Mouse (Mus musculus): ENCODE measurements around the gene Dnm3.

The Dnm3 gene

DNA sequence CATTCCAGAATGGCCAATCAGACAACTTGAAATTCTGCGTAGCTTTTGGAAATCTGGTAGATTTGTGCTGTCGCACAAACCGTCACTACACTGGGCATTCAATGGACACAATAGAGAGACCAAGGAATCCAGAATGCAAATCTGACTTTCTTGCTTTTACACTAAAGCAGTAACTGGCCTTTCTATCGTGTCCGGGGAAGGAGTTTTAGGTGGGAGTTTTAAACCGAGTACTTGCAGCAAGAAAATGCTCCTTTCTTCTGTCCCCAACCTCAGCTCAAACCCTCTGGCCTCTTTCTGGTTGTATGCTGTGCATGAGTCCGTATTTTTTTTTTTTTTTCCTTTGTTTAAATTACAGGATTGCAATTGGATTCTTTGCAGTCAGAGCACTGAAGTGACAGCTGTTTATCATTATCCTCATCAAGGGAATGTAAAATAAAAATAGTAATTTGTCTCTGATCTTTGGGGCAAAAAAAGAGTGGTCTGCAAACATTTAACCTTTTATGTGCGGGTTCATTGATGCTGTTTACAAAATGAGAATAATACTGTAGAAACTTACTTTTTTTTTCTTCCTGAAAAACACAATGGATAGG, 454.1 kb downstream of the Dnm3 start:
- DNase-seq (ENCODE audit: extremely low spot score) = no peak

DNA sequence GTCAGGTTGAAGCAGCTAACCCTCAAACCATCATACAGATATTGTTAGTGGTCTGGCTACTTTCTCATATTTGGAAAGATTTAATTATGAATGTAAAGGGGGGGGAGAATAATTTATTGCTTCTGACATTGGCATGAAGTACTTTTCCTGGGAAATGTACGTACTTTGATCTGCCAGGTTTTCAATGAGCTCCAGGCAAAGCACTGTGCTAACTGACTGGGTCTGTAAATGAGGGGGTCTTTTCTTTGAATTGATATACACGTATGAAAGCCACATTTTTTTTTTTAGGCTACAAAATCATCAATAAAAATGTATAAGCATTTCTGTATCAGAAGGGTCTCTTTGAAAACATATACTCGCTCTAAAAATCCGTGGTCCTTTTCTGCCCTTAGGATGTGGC, 457.1 kb downstream of the Dnm3 start:
- DNase-seq (ENCODE audit: extremely low spot score) = no peak

DNA sequence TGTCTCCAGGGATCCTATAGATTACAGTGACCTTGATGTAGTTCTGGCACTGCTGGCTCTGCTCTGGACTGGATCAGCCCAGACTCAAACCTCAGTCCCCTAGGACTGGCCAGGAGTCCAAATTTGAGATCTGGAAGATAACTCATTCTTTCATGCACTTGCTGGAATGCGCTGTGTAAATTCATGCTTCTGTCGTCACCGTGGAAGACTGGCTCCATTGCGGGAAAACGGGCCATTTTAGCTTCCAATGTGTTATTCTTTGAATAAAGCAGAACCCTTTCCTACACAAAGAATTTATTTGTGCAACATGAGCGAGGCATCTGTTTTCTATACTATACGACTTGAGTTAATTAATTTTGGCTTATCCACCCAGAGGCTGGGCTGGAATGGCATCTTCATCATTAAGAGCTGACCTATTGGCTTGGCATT, 457.5 kb downstream of the Dnm3 start:
- no peak for DNase-seq (ENCODE audit: extremely low spot score)

DNA sequence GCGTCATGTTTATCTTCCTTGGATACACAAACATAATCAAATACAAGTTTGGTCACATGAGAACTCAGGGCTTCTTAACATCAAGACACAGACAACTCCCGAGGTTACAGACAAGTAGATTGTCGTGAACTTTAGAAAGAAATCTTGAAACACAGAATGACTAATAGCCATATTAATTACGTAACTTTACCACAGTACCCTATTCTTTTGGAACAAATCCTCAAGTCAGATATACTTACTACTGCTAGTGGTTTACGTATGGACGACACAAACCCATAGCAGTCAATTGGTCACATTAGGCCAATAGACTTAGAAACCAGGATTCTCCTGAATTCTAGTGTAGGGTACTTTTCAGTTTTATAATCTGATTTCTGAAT, 459.2 kb downstream of the Dnm3 start:
- no peak for DNase-seq (ENCODE audit: extremely low spot score)

DNA sequence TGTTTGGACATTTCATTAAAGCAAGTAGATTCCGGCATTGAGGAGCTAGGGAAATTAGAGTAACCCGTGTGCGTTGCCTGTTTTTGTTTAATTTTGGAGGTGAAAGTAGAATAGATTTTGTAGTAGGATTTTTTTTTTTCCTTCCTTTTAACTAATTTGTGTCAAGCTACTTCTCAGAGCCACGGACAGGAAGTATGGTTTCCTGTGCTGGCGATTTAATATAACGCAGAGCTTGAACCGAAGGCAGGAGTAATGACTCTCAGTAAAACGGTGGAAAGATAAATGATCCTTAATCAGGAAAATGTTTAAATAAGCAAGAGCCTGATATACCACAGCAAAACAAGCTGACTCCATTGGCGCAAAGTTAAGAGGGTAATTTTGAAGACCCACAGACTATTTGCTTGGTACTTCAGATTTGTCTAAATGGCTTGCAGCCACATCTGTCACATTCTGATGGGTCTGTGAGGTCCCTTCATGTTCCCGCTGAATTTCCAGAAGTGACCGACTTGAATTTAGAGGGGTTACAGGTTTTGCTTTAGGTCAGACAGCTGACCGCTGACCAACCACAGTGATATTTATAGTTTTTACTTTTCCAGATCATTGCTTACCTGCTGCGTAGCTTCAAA, 459.7 kb downstream of the Dnm3 start:
- DNase-seq (ENCODE audit: extremely low spot score) = no peak

DNA sequence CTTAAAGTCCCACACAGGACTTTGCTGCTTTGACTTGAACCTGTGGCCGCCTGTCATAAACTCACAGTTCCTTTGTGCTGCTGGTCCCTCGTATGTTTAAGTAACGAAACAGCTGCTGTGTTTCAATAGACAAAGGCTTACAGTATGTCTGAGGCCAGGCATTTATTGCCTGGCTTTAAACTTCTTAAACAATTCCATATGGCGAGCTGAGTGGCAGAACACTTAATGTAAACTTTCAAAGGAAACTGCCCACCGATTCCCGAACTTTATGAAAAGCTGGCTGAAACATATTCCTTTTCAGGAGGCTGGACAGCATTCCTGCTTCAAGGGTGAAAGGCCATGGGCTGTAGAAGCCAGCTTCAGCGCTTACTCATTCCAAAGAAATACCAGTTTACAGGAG, 460.9 kb downstream of the Dnm3 start:
- DNase-seq (ENCODE audit: extremely low spot score) = no peak

DNA sequence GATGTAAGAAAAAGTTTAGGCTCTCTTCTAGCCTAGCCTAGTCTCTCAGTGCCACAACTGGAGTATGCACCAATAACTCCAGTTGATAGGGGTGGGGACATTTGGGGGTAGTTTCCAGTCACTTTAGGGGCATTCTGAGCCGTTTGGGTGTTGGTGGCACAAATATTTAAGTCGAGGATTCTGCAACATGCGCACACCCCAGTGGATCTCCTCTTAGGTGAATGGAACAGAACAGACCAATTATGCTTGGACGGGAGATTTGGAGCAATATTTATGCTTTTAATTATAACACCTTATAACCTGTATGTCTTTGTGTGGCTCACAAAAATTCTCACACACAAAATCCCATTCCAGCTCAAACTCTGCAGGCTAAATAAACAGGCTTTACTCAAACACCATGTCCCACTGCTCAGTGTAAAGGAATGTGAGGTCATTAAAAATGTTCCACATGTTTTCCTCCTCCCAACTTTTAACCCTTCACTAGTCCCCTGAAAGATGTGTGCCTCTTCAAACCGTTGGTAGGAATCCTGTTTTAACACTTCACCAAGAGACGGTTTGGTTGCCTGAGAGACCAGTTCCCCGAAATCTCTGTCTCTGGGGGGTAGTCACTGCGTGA, 462.5 kb downstream of the Dnm3 start:
- no peak for DNase-seq (ENCODE audit: extremely low spot score)

DNA sequence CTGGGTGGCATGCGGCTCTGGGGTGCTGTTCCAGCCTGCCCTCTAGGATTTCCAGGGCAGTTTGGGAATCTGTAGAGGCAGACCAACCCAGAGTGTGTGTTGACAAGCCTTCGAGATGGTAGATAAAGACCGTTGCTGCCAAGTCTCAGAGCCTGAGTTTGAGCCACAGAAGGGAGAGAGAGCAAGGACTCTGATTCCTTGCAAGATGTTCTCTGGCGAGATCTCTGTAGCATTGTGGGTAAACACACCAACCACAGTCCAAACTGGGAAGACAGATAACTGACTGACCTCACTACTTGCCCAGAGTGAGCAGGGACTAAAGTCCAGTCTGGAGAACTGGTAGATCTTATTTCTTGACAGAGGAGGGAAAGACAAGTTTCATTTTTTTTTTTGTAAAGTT, 464.3 kb downstream of the Dnm3 start:
- DNase-seq (ENCODE audit: extremely low spot score) = no peak

DNA sequence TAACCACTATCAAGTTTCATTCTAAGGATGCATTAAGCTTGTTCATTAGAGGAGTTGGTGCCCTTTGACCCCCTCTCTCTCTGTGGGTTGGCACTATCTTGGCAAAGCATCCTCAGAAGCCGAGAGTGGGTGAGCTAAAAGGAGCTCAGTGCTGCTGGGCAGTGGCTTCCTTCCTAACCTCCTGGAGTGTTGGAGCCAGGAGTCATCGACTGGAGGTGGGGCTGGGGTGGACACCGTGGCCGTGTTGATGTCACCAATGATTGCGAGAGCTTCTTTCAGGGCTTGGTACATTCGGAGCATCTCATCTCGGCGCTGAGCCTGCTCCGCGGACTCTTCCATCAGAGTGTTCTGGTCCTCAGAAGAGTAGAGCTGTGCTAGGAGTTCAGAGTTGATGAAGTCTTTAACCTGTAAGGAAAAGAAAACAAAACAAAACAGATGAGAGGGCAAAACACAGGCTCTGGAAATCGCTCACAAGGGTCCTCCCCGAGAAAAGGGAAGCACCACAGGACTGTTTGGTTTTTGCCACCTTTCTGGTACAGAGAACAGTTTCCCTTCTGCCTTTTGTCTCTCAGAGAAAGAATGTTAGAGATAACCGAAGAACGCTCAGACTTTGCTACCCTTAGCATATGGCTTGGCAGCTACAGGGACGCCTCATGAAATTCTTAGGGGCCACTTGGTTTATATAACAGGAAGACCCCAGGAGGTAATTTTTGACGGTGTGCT, 466.1 kb downstream of the Dnm3 start:
- DNase-seq (ENCODE audit: extremely low spot score) = no peak

DNA sequence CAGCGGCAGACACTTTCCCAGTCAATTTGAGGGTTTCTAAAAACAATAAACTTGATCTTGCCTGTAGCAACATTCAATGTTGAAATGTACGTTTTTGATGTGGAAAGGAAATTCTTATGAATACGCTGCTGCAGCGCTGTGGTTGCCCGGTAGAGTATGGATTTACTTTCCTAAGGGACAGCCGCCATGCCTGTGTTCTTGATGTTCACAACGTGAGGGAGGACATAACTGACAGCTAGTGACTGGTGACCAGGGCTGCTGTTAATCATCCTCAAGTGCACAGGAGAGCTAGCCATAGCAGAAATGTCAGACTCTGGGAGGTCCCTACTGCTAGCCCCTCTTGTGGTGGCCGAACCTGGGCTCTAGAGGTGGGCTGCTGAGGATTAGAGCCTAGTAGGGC, 468.7 kb downstream of the Dnm3 start:
- no peak for DNase-seq (ENCODE audit: extremely low spot score)

DNA sequence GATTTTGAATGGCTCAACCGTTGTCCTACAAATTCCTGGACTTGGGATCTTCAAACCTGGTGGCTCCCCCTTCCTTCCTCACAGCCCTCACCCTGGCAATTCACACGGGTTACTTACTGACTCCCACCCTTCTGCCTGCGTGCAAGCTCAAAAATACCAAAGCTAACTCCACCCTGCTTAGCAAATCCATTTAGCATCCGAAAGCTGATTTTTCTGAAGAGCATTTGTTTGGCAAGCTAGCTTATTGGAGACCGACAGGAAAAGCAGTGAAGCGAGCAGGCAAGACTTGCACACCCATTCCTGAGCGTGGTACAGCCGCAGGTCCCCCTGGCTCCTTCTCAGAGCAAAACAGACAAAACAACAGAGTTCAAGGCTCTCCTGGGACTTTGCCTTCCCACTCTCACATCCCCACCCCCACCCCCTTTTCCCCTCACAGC, 469.2 kb downstream of the Dnm3 start:
- DNase-seq (ENCODE audit: extremely low spot score) = no peak

DNA sequence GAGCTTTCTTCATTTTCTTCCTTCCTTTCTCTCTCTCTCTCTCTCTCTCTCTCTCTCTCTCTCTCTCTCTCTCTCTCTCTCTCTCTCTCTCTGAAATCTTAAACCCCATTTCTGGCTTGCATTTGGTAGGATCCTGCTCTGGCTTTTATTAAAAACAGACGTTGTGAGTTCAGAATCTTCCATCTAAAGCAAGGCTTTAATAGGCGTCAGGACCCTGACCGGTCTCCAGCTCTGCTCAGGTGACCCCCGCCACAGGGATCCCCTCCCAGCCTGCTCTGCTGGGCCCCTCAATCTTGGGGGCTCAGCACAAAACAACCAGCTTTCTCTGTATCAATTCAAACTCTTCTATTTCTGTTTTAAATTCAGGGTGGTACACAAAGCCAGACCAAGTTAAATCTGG, 469.6 kb downstream of the Dnm3 start:
- no peak for DNase-seq (ENCODE audit: extremely low spot score)

DNA sequence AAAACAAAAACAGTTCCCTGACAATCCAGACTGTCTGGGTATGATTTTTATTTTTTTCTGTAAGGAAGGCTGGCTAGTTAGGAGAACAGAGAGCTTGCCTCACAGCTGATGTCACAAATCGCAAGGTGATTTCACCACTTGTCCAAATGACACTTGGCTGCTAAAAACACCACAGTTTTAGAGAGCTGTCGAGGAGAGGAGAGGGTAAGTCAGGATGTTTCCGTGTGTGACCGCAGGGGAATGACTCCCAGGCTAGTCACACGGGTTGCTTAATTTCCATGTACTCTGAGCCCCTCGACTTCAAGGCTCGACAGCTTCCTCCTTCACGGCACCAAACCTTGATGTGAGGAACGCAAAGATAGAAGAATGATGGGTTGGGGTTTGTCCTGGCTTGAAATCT, 471.7 kb downstream of the Dnm3 start:
- DNase-seq (ENCODE audit: extremely low spot score) = no peak

DNA sequence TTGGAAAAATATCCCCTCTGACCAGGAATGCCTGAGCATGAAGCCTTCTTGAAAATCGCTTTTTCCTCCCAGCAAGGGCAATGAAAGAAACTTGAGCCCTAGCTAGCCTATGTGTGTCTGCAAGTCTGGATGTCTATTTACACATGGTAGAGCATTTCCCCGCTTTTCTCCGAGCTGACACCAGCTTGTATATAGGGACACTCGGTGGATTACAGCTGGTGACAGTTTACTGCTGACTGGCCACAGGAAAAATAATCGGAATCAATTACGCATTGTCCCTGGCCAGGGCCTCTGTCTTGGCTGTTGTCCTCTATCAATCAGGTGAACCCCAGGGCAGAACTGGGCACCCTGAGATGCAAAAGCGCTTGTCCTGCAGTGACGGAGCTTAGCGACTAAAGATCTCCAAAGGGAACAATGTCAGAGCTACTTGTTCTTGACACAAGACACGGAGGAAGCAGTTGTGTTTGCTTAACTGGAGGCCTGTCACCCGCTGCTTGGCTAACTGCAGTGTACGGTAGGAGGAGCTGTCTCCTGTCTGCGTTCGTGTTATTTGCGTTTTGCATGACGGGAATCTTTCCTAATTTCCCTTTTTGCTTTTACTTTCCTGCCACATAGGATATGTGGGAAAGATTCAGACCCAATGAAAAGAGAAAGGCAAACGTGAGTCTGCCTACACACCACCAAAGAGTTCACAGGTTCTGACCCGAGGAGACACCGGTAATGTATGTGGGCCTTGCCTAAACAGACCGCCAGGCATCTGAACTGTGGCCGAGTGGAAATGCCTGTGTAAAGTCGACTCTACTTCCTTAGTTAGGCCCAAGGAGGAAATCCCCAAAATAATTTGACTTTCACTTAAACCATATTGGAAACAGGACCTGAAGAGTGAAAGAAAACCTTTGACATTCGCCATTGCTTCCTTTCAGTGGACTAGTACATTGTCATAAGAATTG, 472.7 kb downstream of the Dnm3 start:
- peak; percentile 62 for DNase-seq (ENCODE audit: extremely low spot score)

DNA sequence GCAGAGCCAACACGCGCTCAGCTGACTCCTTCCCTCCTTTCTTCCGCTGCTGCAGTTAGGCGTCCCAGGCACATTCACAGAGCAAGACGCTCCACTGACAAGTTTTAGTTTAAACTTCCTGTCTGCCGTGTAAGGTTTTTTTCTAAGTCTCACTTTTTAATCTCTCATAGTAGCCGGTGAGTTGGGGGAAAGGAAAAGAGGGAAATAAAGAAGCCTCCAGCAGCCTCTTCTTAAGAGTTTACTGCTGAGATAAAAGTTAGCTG, 473.4 kb downstream of the Dnm3 start:
- no peak for DNase-seq (ENCODE audit: extremely low spot score)

DNA sequence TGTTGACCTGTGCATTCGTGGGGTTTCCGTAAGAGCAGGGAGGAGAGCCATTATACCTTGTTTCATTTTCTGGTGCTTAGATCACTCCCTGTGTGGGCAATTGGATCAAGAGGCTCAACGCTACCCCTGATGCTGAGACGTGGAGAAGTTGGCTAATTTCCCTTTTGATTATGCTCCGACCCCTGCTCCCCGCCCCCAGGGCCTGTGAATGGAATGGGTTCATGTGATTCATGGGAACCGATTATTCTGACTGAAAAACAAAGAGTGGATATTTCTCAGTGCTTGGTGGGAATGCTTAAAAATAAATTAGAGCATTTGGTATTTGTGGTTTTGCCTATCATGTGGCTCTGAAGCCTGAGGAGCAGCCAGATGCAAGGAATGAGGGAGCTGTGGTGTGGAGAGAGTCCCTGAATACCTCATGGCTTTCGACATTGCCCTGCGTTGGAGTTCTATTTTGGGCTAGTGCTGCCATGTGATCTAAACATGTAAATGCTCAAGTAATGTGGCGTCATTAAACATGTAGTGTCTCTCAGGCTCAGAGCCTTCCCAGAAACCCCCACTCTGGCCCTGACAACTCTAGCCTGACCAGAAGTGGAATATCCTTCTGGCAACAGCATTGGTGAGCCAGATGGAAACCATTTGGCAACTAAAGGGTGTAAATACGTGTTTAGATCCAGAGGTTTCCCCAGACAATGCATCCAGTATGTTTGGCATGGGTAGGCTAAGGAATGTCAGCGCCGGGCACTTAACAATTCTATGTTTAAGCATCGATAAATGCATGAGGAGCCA, 473.9 kb downstream of the Dnm3 start:
- no peak for DNase-seq (ENCODE audit: extremely low spot score)

DNA sequence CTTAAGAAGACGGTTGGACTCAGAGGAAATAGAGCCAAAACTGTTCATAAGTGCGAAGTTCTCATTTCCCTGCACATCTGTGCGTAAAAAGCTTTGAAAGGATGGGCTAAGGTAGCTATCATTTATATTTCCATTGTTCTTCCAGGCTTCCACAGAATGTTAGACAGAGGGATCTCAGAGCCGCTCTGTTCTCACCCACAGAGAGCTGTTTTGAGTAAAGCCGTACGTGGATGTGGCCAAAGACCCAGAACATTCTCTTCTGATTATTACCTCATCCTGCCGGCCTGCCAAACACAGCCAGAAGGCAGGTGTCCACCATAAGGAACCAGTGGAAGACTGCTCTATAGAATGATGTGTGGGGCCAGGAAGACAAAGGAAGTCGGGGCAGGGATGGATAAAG, 476.5 kb downstream of the Dnm3 start:
- DNase-seq (ENCODE audit: extremely low spot score) = no peak

DNA sequence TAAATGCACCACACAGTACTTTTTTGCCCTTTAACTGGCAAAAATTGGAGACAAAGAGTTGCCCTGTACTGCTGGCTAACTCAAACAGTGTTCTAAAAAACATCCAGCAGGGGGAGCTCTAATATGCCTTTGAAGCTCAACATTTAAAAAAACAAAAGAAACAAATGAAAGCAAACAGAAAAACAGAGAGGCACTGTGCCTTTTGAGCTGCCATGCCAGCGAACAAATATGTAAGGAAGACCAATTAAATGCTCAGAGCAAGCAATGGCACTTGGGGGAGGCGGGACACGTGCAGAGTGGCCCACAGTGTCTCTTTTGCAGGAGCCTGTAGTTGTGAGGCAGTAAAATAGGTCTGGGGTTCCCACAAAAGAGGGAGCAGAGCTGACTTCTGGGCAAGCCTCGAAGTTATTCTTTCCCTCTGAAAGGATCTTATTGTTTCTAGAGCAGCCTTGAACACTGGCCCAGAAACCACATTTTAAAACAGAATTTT, 477.9 kb downstream of the Dnm3 start:
- peak; percentile 83 for DNase-seq (ENCODE audit: extremely low spot score)

DNA sequence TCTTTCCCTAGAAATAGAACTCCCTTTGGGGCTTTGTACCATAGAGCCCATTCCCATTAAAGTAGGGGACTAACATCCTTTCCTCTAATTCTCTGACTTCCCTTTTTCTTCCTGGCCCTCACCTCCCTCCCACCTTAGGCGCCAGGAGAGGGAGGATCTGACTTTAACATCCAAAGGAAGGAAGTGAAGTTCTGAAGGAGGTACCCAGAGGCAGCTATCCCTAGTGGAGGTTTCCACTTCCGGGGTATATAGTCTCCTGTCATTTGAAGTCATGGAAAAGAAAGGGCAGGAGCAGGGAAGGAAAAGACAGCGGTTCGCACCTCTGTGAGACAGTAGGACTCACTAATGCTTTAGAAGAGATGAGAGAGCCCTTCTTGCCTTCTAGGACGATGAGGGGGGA, 478.5 kb downstream of the Dnm3 start:
- no peak for DNase-seq (ENCODE audit: extremely low spot score)

DNA sequence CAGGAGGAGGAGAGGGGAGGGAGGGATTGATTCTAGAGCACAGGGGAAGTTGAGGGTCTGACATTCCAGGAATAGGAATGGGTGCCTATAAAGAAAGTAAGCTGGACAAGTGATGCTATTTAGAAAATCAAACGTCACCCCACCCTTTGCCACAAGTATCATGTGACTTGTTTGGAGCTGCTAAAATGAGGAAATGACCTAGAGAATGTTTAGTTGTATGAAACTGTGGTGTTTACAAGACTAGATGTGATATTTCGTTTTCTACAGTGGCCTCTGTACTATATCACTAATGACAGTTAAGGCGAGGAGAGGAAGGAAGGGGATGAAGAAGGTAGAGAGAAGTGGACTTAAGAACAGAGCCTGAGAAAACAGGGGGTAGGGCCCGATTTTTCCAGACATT, 479.1 kb downstream of the Dnm3 start:
- no peak for DNase-seq (ENCODE audit: extremely low spot score)

DNA sequence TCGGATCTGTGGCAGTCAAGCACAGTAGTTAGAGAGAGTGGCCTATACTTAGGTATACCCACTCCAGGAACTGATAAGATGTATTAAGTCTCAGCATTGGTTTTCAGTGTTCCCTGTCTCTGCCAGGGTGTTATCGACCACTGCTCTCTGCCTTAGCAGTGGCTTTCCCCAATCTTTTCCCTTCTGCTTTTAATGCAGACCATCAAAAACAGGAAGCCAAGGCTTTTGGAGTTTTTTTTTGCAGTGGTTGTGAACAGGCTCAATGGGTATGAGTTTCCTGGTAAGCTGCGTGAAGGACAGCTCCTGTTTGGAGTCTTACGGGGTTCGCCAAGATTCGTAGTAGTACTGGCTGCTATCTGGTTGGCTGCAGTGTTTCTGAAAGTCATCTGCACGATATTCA, 485.4 kb downstream of the Dnm3 start:
- DNase-seq (ENCODE audit: extremely low spot score) = no peak
